Mouse (Mus musculus): ENCODE measurements around the gene Zfp865.

DNA sequence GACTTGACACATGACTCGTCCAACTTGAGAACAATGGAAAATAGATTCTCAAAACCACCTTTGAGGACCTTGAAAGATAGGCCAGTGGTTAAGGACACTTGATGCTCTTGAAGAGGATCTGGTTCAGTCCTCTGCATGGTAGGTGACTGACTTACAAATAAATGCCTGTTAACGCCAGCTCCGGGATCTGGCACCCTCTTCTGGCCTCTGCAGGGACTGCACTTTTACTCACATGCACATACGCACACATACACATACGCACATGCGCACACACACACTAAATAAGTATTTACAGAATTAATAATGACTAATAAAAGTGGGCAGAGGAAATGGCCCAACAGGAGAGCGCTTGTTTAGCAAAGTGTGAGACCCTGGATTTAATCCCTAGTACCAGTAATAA lies 43.3 kb upstream of the Zfp865 start:
- TF ChIP-seq CTCF (IDR thresholded peaks at IDR 0.05; ENCODE audit: control insufficient read depth, insufficient read depth, insufficient replicate concordance, low read depth, low read length) = no peak; the same call in 1 of the 2 replicates
- no peak for TF ChIP-seq POLR2A (IDR thresholded peaks at IDR 0.05; ENCODE audit: control insufficient read depth, low read depth, low read length)
